Mouse (Mus musculus) gastrocnemius, adult 18-20 months (tissue): ENCODE measurements around the gene Bbs5. TPM values are rescaled to one million over a fixed set of nuclear protein-coding genes. Genes with fewer than 3 reads are reported as not detected.
"Not testable (repeated sequence)": the region's sequence is repeated elsewhere in the genome, so short reads cannot be mapped to it uniquely, and the experiment has no call there.

Experiments used
- DNase-seq: peaks from one replicate; pipeline ENCODE4 v3.0.0; 2021; ENCODE audit warnings: low spot score
- long read RNA-seq, 2 experiments: library from polyadenylated mRNA; stranded (forward); transcript quantifications; one replicate each; pipeline ENCODE4 v2.0.0; 2021
- total RNA-seq, 2 experiments: library from RNA; stranded (reverse); gene quantifications; 2 replicates each; pipeline ENCODE4 v1.2.3; 2021

Gene Bbs5
- total RNA-seq = 1 to 10 TPM; 3.4 TPM
- long read RNA-seq, experiment 1, transcript Bbs5-201 (12 exons, 1,468 nt) = major isoform, 5 of 6 reads
- long read RNA-seq, experiment 1, partial matches to known transcripts = 0 of 6 reads
- long read RNA-seq, experiment 1, other reads (novel, unspliced or antisense) = 1 of 6 reads
- long read RNA-seq, experiment 2, partial matches to known transcripts = 0 of 2 reads
- long read RNA-seq, experiment 2, other reads (novel, unspliced or antisense) = 0 of 2 reads

DNA sequence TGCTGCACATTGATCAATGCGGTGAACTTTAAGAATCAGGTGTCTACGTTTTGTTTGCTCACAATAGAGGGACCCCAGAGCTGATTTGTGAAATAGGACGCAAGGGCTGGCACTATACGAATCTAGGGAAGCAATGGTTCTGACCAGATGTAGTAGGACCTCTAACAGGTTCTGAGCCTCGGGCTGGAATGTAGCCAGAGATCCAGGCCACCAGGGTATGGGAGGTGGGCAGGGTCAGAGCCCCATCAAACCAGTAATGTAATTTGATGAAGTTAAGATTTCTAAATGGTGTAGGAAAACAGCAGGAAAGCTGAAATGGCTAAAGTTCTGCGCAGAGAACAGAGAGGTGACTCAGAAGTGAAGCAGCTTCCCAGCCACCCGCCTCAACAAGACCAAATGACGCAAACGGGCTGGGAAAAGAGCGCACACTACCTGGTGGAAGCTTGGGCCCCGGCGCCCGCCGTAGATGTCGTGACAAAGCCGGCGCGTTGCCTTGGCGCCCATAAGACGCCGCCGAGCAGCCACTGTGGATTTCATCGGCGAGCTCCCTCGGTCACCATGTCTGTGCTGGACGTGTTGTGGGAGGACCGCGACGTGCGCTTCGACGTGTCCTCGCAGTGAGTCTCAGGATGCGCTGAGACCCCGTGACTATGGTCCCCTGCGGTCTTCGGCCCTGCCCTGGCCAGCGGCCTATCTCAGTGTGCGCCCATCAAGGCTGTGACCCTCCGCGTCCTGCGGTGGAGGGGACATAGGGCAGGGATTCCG is at the start of gene Bbs5:
Bbs5 (plus strand) TSS at position 446 of the 765 bp plus-strand sequence.
- peak; percentile 90 for DNase-seq

DNA sequence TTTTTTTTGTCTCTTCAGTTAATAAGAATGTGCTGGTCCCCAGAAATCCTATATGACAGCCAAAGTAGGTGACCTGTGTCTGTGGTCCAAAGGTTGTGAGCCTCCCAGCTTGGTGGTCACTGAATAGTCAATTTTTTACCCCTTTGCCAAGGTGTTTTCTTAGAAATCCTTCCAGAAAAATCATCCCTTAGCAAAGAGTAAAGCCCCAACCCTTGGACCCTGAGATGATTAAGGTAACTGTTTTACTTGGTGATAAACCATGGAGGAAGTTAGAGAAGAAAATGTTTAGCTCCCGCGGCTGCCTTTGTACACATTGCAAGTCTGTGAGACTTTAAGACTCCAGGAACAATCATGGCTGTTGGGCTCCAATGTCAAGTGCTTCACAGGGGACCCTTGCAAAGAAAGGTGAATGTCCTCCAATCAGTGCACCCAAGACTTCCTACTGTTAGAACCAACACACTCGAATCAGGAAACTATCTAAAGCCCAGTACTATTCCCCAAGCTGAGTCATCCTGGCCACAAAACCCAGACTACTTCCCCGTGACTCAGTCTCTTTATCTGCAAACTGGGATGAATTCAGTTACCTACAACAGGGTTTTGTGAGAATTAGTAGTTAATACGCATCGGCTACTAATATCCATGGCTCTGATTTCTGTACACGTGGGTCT is 43.1 kb upstream of the Bbs5 start:
- DNase-seq = no peak

DNA sequence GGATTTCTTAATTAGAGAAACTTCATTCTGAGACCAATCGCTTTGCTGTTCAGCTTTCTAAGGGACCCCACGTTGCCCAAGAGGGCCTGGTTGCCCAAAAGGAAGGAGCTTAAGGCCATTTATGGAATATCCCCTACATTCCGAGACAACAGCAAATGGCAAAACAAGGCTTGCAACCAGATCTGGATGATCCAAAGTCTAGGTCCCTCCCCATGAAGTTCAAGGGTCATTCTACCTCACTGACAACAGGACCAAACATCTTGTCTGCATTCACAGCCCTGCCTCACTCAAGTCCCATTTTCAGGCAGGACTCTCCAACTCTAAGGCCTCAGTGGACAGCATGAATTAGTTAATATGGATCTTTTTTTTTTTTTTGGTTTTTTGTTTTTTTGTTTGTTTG is 40.4 kb upstream of the Bbs5 start:
- no peak for DNase-seq

DNA sequence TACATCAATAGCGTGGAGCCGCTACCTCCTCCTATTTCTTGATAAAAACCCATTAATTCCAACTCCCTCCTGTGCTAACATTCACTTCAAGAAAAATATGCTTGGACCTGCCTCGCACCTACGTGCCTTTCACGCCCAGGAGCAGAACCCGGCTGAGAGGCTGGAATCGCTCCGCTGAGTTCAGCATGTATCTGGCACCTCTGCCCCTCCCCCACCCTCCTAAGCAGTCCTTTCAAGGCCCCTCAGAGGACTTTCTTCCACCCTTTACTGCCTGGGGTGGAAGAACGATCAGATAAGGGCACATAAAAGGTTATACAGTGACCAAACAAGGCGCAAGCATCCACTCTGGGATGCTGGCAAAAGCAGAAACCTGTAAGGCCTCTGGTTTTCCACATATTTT is 34.7 kb upstream of the Bbs5 start:
- no peak for DNase-seq

DNA sequence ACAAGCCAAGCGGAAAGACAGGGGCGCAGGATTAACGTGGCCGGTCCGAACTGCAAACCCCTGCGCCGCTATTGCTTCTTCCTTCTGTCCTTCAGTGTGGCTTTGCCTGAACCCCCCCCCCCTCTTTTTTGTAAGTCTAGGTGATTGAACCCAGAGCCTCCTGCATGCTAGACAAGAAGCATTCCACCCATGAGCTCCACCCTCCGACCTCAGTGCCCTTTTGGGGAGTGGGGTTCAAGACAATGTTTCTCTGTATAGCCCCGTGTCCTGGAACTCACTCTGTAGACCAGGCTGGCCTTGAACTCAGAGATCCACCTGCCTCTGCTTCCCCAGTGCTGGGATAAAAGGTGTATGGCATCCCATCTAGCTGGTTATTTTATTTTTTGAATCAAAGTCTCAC is 34.3 kb upstream of the Bbs5 start:
- DNase-seq = no peak

DNA sequence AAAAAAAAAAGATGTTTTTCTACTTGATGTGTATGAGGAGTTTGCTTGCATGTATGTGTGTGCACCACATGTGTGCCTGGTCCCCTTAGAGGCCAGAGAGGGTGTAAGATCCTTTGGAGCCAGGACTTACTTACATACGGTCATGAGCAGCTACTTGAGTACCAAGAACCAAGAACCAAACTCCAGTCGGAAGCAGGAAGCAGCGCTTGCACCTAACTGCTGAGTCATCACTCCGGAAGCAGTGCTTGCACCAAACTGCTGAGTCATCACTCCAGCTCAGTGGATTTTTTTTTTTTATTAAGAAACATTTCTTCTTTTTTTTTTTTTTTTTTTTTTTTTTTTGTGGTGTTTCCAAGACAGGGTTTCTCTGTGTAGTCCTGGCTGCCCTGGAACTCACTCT is 33.7 kb upstream of the Bbs5 start:
- no peak for DNase-seq

DNA sequence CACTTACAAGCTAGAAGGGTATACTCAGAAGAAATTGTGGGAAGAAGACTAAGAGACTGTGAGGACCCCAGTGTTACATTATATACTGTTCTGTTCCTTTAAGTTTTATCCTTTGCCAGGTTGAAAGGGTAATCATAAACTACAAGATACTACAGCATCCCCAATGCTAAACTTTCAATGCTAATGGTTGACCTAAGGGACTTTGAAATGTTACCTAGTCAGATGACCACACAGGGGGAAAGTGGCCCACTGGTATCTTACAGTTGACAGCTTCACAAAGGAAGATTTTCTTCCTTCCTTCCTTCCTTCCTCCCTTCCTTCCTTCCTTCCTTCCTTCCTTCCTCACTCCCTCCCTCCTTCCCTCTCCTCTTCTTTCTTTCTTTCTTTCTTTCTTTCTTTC is 28.6 kb upstream of the Bbs5 start:
- DNase-seq = no peak

DNA sequence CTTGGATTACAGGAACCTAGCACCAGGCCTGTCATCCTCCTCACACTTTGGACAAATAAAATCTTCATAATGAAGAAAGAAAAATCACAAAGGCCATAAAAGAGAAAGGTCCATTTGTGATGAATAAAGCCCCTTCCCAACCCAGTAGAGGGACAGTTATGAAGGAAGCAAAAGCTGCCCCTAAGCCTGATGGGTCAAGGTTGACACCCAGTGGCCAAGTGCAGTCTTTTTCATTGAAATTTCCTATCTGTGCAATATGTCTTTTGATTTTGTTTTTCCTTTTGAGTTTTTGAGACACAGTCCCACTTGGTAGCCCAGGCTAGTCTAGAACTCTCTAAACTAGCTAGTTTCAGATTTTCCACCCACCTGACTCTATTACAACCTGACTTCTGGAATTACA is 27.7 kb upstream of the Bbs5 start:
- no peak for DNase-seq

DNA sequence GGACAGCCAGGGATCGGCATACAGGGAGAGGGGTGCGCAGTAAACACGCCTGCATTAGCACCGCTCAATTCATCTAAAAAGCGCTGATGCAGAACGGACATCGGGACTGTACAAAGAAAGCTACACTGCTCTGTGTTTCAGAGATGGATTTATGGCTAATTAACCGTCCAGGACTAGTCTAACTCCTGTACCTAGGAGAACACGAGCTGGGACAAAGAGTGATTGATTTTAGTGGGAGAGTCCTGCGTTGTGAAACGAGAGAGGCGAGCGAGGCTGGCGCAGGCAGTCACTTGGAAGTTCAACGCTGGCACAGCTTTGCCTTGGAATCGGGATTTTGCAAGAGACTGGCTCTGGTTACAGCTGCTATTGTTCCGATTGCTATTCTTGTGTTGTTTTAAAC is 17.8 kb upstream of the Bbs5 start:
- DNase-seq = no peak

DNA sequence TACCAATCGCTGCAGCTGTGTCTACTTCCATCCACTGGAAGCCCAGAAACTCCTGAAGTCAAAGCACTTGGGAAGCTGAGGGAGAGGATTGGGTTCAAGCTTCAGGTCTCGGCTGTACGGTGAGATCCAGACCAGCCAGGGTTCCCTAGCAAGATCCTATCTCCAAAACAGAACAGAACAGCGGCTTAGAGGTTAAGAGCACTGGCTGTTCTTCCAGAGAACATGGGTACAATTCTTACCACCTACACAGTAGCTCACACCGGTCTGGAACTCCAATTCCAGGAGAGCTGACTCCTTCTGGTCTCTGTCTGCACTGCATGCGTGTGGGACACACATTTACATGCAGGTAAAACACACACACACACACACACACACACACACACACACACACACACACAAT is 17.1 kb upstream of the Bbs5 start:
- DNase-seq = no peak

DNA sequence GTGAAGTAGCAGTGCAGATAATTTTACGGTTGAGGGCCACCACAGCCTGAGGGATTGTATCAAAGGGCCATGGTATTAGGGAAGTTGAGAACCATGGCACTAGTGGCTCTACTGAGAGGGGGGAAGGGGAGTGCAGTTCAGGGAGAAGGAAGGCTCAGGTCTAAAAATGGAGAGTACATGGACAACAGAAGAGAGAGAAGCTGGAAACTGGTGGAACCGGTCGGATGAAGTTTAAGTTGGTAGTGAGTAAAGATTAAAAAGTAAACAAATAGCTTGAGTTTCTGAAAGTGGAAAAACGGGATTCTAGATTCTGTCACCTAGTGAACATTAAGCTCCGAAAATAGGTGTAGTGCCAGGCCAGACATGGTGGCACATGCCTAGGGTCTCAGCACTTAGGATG is 16.2 kb upstream of the Bbs5 start:
- no peak for DNase-seq

DNA sequence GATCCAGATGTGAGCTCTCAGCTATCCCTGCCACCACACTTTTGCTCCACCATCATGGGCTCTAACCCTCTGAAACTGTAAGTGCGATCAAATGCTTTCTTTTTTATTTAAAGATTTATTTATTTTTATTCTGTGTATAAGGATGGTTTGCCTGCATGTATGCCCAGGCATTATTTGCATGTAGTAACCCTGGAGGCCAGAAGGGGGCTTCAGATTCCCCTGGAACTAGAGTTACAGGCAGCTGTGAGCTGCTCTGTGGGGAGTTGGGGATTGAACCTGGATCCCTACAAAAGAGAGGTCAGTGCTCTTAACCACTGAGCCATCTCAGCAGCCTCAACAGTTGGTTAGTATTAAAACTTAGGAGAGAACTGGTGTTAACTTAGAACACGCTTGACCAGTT is 15.5 kb upstream of the Bbs5 start:
- no peak for DNase-seq

DNA sequence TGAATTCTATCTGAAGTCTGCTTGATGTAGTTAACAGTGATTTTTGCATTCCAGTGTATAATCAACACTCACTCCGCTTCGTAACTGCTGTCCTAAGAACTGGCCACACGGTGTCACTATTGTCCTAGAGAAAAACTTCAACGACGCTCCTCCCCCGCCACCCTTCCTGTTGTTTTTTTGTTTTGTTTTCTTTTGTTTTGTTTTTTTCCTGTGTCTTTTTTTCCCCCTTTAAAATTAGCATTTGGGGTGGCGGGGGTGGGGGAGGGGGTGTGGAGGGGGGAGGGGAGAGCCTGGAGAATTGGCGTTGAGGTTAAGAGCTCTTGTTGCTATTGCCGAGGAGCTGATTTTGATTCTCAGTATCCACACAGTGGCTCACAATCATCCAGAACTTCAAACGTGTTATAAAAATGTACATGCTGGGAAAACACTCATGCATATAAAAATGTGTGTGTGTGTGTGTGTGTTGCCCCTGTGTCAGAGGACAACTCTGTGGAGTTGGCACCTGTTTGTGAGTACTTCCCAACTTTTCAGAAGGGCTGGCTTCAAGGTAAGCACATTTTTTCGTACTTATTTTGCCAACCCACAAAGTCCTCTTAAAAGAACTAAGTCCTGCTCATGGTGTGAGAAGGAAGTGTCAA is 11.8 kb upstream of the Bbs5 start:
- peak; percentile 50 for DNase-seq

DNA sequence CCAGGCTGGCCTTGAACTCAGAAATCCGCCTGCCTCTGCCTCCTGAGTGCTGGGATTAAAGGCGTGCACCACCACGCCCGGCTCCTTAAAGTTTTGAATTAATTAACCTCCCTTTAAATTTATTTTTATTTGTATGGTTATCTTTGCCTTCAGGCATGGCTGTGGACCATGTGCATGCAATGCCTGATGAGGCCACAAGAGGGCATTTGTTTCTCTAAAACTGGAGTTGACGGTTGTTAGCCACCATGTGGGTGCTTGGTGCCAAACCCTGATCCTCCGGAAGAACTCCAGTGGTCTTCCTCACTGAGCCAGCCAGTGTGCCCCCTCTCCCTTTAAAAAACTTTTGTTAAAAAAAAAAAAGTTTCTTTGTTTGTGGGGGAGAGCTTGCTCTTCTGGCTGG is 11.2 kb upstream of the Bbs5 start:
- DNase-seq = peak; percentile 52

DNA sequence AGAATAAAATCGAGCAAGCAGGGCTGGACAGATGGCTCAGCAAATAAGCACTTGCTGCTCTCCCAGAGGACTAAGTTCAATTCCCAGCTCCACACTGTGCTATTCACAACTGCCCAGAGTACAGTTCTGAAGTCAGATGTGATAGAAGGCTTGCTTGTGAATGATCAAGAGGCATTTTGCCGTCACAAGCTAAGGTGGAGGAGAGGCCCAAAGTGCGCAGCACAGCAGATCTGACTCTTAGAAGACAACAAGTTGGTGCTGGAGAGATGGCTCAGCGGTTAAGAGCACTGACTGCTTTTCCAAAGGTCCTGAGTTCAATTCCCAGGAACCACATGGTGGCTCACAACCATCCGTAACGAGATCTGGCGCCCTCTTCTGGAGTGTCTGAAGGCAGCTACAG is 9.0 kb upstream of the Bbs5 start:
- not testable (repeated sequence) for DNase-seq

DNA sequence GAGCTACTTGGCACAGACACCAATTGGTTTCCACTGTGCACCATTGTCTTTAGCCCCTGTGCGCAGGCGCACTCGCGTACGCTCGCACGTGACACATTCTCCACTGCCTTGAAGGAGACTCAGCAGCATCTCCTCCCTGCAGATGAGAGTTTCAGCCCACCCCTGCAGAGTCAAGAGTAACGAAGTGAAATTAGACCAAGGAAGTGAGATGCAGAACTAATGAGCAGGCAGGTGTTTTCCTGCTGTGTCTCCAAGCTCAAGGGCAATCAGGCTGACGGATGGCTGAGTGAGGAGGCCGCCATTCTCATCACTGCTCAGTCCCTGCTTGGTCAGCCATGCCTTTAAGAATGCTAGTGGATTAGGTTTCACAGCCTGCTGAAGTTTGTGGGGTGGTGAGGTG is 6.9 kb upstream of the Bbs5 start:
- no peak for DNase-seq

DNA sequence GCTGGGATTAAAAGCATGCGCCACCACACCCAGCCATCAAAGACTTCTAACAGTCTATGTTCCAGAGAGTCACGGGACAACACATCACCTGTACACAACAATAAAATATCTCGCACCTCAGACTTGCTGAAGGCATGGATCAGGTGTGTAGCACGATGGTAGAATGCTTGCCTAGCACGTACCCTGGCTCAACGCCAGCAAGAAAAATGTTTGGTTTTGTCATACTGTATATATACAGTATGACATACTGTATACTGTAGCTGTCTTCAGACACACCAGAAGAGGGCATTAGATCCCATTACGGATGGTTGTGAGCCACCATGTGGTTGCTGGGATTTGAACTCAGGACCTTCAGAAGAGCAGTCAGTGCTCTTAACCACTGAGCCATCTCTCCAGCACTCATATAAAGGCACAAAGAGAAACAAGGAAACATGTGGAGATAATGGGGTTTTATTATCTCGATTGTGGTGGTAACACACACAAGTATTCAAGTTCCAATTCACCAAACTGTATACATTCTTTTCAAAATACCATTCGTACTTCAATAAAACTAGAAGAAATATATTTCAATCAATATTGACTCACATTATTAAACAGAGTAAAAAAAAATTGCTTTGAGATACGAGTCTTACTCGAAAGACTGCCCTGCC is 1.9 kb upstream of the Bbs5 start:
- no peak for DNase-seq

DNA sequence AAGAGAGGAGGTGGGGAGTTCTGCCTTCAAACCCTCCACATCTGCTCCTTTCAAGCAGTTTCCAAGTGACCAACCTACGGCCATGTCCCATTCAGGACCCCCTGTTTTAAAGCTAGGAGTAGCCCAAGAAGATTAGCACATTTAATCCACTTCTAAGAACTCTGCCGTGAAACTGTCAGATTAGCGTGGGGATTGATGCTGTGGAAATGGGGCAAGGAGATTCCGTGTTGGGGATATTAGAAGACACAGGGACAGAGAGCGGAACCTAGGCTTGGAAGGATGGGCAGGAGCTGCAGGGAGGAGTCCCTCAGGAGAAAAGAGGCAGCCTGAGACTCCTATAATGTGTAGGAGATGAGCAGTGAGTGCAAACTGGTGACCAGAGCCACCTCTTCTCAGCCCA is 2.7 kb downstream of the Bbs5 start:
- DNase-seq = no peak

DNA sequence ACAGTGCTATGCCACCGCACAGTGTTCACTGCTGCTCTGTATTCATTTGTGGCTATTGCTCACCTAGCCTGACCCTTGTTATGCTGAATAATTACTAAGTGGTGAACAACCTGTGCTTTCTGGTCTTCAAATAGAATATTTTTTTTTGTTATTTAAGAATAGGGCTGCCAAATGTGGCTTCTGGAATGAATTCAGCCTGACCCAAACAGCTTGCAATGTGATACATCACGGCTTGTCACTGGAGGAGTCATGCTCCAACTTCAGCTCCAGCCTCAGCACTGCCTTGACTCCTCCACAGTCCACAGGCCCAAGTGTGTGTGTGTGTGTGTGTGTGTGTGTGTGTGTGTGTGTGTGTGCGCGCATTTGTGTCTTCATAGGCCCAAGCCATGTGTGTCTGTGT is 12.4 kb downstream of the Bbs5 start:
- DNase-seq = no peak

DNA sequence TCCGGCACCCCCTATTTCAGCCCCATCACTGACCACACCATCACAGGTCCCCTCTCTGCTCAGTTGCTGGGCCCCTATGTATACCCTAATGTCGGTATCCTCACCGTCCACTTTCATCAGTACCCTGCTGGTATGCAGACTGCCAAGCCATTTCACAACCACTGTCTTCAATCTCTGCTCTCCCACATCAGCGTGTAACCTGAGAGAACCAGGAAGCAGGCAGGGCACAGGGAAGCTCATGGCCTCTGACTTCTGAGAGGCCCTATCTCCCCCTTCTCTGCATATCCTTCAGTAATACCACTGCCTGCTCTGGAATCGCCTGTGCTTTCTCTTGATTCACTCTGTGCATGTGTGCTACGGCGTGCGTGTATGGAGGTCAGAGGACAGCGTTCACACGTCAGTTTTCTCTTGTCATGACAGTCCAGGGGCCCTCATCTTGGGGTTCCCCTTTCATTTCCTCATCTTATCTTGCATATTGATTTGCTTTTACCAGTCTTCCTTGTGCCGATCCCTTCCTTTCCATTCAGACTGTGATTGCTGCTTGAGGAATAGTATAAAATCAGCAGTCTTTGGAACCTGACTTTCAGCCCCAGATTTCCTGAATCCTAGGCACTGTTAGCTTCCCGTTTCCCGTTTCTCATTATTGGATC is 17.0 kb downstream of the Bbs5 start:
- no peak for DNase-seq

DNA sequence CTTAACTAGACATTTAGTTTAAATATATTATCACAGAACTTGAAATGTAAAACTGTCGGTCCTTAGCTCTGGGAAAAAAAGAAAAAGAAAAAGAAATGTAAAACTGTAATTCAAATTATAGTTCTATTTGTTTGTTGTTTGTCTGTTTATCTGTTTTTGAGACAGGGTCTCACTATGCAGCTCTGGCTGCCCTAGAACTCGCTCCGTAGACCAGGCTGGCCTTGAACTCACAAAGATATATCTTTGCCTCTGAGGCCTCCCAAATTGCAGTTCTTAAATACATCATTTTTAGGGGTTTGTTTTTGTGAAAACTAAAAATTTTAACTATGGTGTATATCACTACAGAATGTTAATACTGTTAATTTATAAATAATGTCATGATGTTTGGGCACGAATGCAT is 20.7 kb downstream of the Bbs5 start:
- no peak for DNase-seq
